10 mouse cellular contexts compared by ENCODE assay signal in the genomic region with DNA sequence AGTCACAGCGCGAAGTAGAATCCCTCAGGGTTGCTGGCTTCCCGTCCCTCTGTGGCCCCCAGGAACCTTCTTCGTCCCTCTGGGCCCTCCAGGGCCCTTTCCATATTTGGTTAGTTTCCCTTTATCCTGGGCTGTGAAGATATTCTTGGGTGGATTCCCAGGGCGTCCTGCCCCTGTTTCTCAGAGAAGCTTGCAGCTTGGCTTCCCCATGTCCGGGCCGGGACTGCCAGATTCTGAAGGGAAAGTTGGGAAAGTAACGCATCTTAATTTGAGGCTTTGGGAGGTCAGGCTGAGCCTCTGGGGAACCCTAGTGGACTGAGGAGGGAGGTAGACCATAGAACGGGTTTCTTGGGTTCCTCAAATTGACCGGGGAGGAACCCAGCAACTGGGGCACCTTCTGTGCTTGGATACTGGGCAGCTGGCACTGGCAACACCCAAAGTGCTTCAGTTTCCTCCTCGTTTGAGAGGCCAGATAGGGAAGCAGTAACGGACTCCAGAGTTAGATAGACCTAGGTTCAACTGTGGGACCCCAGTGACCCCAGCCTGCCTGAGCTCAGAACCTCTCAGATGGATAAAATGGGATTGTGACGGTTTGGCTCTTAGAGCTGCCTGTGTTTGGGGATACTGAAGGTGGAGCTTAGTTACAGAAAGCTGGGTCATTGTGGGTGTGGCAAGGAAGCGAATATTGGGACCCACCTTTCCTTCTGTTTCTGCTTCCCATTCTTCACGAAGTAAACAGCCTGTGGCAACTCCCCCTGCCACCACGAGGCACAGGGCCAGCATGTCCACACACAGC. TPM values are rescaled to one million over a fixed set of nuclear protein-coding genes. Genes with fewer than 3 reads are reported as not detected.
DNase-seq lines count a peak whose midpoint lies in the region; ATAC-seq and TF ChIP-seq lines count a peak whose summit lies in the region.
"Had no signal": no experiment of that assay in that cellular context is flagged by ENCODE, and none has a peak within 500 bp of the region (broad histone marks: within the 10 kb centered on the region; RNA-seq: fewer than 3 reads in every experiment).

No protein-coding gene starts in this region.

- H3K4me2 ChIP-seq in heart, embryonic 12.5 days = no peak overlapping the region
- H3K4me2 ChIP-seq in lung, postnatal 0 days (replicated peaks; ENCODE audit: low read depth, low read length) = no peak overlapping the region
- H3K4me2 ChIP-seq: hindbrain, embryonic 15.5 days had no signal

- no peak for ATAC-seq in heart, embryonic 12.5 days (ENCODE audit: insufficient number of reproducible peaks, low FRiP score)
- ATAC-seq in lung, postnatal 0 days = no peak
- ATAC-seq in activated CD4-positive, CD25-positive, alpha-beta regulatory T cell, adult 4 months = no peak
- no peak for ATAC-seq in frontal cortex, adult (ENCODE audit: low TSS enrichment)

- intact Hi-C loops in heart, postnatal 10 days (cut with DNase I) = no loop called here

- DNase-seq in heart, adult 11 months = peak; percentile 97
- peak; percentile 41 for DNase-seq in c-Kit-positive CD71-positive TER-119-positive erythroid progenitor cells, embryonic 14.5 days (ENCODE audit: low spot score)
- DNase-seq in heart, postnatal 10 days = peak; percentile 57 to 59
- DNase-seq in lung, postnatal 0 days (ENCODE audit: low spot score) = peak; percentile 41
- DNase-seq in thymus, postnatal 4 days = no peak
- DNase-seq: cerebellum, adult 11 months had no signal

- H3K27ac ChIP-seq in heart, embryonic 12.5 days (ENCODE audit: poor library complexity, severe bottlenecking) = no peak overlapping the region
- peak overlapping the region; percentile 64 for H3K27ac ChIP-seq in lung, postnatal 0 days (ENCODE audit: low read length)
- H3K27ac ChIP-seq: hindbrain, embryonic 15.5 days had no signal

- no peaks in the 10 kb centered on the region for H3K27me3 ChIP-seq in heart, embryonic 12.5 days (replicated peaks)
- no peaks in the 10 kb centered on the region for H3K27me3 ChIP-seq in lung, postnatal 0 days (replicated peaks; ENCODE audit: insufficient read depth, low read length)
- H3K27me3 ChIP-seq: hindbrain, embryonic 15.5 days had no signal

- TF ChIP-seq CTCF in lung, postnatal 0 days (IDR thresholded peaks at IDR 0.05) = 0 out of 2 replicates have a peak, but pooled peaks have one; percentile 6

- 74% methylated on average over 16 of the region's 16 CpGs for WGBS in heart, embryonic 12.5 days
- WGBS in lung, postnatal 0 days = 66% methylated on average over 16 of the region's 16 CpGs

- peak; percentile 66; the same call in 1 of the 2 replicates for TF ChIP-seq EP300 in lung, postnatal 0 days (IDR thresholded peaks at IDR 0.05)

- H3K36me3 ChIP-seq in heart, embryonic 12.5 days = no peaks in the 10 kb centered on the region
- no peaks in the 10 kb centered on the region for H3K36me3 ChIP-seq in lung, postnatal 0 days (ENCODE audit: insufficient read depth, low read length)
- H3K36me3 ChIP-seq: hindbrain, embryonic 15.5 days had no signal

- H3K4me1 ChIP-seq in heart, embryonic 12.5 days (replicated peaks) = peaks cover 62% of the 10 kb centered on the region
- H3K4me1 ChIP-seq in lung, postnatal 0 days (ENCODE audit: insufficient read depth, low read depth, low read length) = peaks cover 26% of the 10 kb centered on the region; the same call in 1 of the 2 replicates

- H3K9me3 ChIP-seq in heart, embryonic 12.5 days (replicated peaks) = no peaks in the 10 kb centered on the region
- H3K9me3 ChIP-seq in lung, postnatal 0 days (ENCODE audit: low read length) = no peaks in the 10 kb centered on the region
- H3K9me3 ChIP-seq: hindbrain, embryonic 15.5 days had no signal

- no peak overlapping the region for H3K4me3 ChIP-seq in heart, embryonic 12.5 days
- H3K4me3 ChIP-seq in lung, postnatal 0 days (ENCODE audit: low read depth, low read length) = no peak overlapping the region
- H3K4me3 ChIP-seq: hindbrain, embryonic 15.5 days had no signal

- H3K9ac ChIP-seq in heart, embryonic 12.5 days = no peak overlapping the region
- no peak overlapping the region for H3K9ac ChIP-seq in lung, postnatal 0 days (replicated peaks; ENCODE audit: low read depth)
- H3K9ac ChIP-seq: hindbrain, embryonic 15.5 days had no signal

RNA-seq across cellular contexts. Expression of gene Comtd1, which starts 3.4 kb away (rescaled TPM):
- 40.8 and 43.5 TPM in 2 replicates for polyA plus RNA-seq in heart, embryonic 12.5 days (2016; fragmentation: Nextera tagmentation; extraction: Ambion mirVana)
- 10 to 100 TPM in 1 of 2 experiments, 1 to 10 TPM in 1; 8.8 to 10.3 TPM for total RNA-seq in heart, postnatal 10 days (2021)
- 13.0 and 14.7 TPM in 2 replicates for polyA plus RNA-seq in lung, postnatal 0 days (2015; fragmentation: Nextera tagmentation; extraction: Ambion mirVana)
- 10 to 100 TPM; 17.4 to 27.6 TPM for polyA plus RNA-seq in activated CD4-positive, CD25-positive, alpha-beta regulatory T cell, adult 4 months (2017; shearing (Covaris generic))

RNA-seq across cellular contexts. Expression of gene Vdac2, which starts 27.2 kb away (rescaled TPM):
- 444 and 446 TPM in 2 replicates for polyA plus RNA-seq in heart, embryonic 12.5 days (2016; fragmentation: Nextera tagmentation; extraction: Ambion mirVana)
- 100 to 1,000 TPM; 544 to 567 TPM for total RNA-seq in heart, postnatal 10 days (2021)
- polyA plus RNA-seq in lung, postnatal 0 days (2015; fragmentation: Nextera tagmentation; extraction: Ambion mirVana) = 220 and 221 TPM in 2 replicates
- 100 to 1,000 TPM; 247 to 248 TPM for polyA plus RNA-seq in activated CD4-positive, CD25-positive, alpha-beta regulatory T cell, adult 4 months (2017; shearing (Covaris generic))
